ENCODE assay signal across 16 mouse cellular contexts in genomic region chr2:168199476-168199875, GRCm38 (mm10). TPM values are rescaled to one million over a fixed set of nuclear protein-coding genes. Genes with fewer than 3 reads are reported as not detected.
A peak's percentile ranks its signal among the peaks of the same experiment; 100 is the strongest.
DNase-seq lines count a peak whose midpoint lies in the region; ATAC-seq and TF ChIP-seq lines count a peak whose summit lies in the region.
"Had no signal": no experiment of that assay in that cellular context is flagged by ENCODE, and none has a peak within 500 bp of the region (broad histone marks: within the 10 kb centered on the region; RNA-seq: fewer than 3 reads in every experiment).

No protein-coding gene starts in this region.

- WGBS in hindbrain, embryonic 12.5 days = 92% methylated on average over 4 of the region's 4 CpGs
- 91% methylated on average over 4 of the region's 4 CpGs for WGBS in hindbrain, embryonic 10.5 days
- WGBS in liver, embryonic 16.5 days (ENCODE audit: insufficient replicate concordance) = 89% methylated on average over 4 of the region's 4 CpGs
- 86% methylated on average over 4 of the region's 4 CpGs for WGBS in liver, embryonic 12.5 days (ENCODE audit: insufficient replicate concordance)
- 78% methylated on average over 4 of the region's 4 CpGs for WGBS in embryonic facial prominence, embryonic 15.5 days

- H3K36me3 ChIP-seq in hindbrain, embryonic 12.5 days = peaks cover 24% of the 10 kb centered on the region
- H3K36me3 ChIP-seq in hindbrain, embryonic 10.5 days = peaks cover 93% of the 10 kb centered on the region
- H3K36me3 ChIP-seq in liver, embryonic 16.5 days (ENCODE audit: control insufficient read depth, insufficient read depth) = peaks cover 8% of the 10 kb centered on the region
- peaks cover 86% of the 10 kb centered on the region for H3K36me3 ChIP-seq in liver, embryonic 12.5 days
- peaks cover 39 to 86% of the 10 kb centered on the region in 2 experiments for H3K36me3 ChIP-seq in CH12.LX (replicated peaks in 1 of 2; ENCODE audit: control insufficient read depth in 1 of 2, insufficient read depth in 1 of 2, low read length in 1 of 2)
- peaks cover 16% of the 10 kb centered on the region for H3K36me3 ChIP-seq in embryonic facial prominence, embryonic 15.5 days

- H3K9me3 ChIP-seq in hindbrain, embryonic 12.5 days (replicated peaks) = no peaks in the 10 kb centered on the region
- no peaks in the 10 kb centered on the region for H3K9me3 ChIP-seq in hindbrain, embryonic 10.5 days
- H3K9me3 ChIP-seq in liver, embryonic 16.5 days (replicated peaks; ENCODE audit: control insufficient read depth, low read length) = no peaks in the 10 kb centered on the region
- H3K9me3 ChIP-seq in liver, embryonic 12.5 days (replicated peaks) = no peaks in the 10 kb centered on the region
- peaks cover 4% of the 10 kb centered on the region for H3K9me3 ChIP-seq in CH12.LX (replicated peaks; ENCODE audit: low read length)
- H3K9me3 ChIP-seq in embryonic facial prominence, embryonic 15.5 days (replicated peaks) = no peaks in the 10 kb centered on the region

- no peak for DNase-seq in hindbrain, embryonic 10.5 days (ENCODE audit: low spot score)
- peak; percentile 47 for DNase-seq in CH12.LX (ENCODE audit: extremely low read depth)
- no peak for DNase-seq in urinary bladder, postnatal 14 days (ENCODE audit: low spot score)
- DNase-seq in left cerebral cortex, adult 18-20 months (ENCODE audit: low spot score in 2 of 2) = no peak
- DNase-seq: adrenal gland, postnatal 10 days; cerebellum, postnatal 10 days; gastrocnemius, postnatal 25 days; heart, postnatal 10 days; spleen, adult 18-20 months; thymus, adult 2 months had no signal

- no peak for TF ChIP-seq CTCF in CH12.LX (conservative IDR thresholded peaks at IDR 0.05 in 1 of 2, IDR thresholded peaks at IDR 0.05 in 1 of 2; ENCODE audit: low read depth in 2 of 2, low read length in 2 of 2)

- H3K27me3 ChIP-seq in hindbrain, embryonic 12.5 days = no peaks in the 10 kb centered on the region
- H3K27me3 ChIP-seq in hindbrain, embryonic 10.5 days (ENCODE audit: insufficient read depth, poor library complexity, severe bottlenecking) = no peaks in the 10 kb centered on the region
- no peaks in the 10 kb centered on the region for H3K27me3 ChIP-seq in liver, embryonic 16.5 days (ENCODE audit: control insufficient read depth, insufficient read depth, low read depth, low read length)
- no peaks in the 10 kb centered on the region for H3K27me3 ChIP-seq in liver, embryonic 12.5 days (replicated peaks)
- H3K27me3 ChIP-seq in CH12.LX (replicated peaks) = no peaks in the 10 kb centered on the region
- H3K27me3 ChIP-seq in embryonic facial prominence, embryonic 15.5 days = no peaks in the 10 kb centered on the region
- H3K27me3 ChIP-seq: limb, embryonic 12.5 days had no signal

- H3K27ac ChIP-seq in hindbrain, embryonic 12.5 days = 0 out of 2 replicates have a peak overlapping the region, but pooled peaks have one; percentile 7
- H3K27ac ChIP-seq in hindbrain, embryonic 10.5 days = no peak overlapping the region
- H3K27ac ChIP-seq in liver, embryonic 16.5 days (ENCODE audit: low read length) = no peak overlapping the region
- no peak overlapping the region for H3K27ac ChIP-seq in liver, embryonic 12.5 days
- H3K27ac ChIP-seq in CH12.LX (ENCODE audit: insufficient read depth, low read depth) = peak overlapping the region; percentile 37
- 0 out of 2 replicates have a peak overlapping the region, but pooled peaks have one; percentile 7 for H3K27ac ChIP-seq in embryonic facial prominence, embryonic 15.5 days (replicated peaks)
- H3K27ac ChIP-seq: kidney, postnatal 0 days; limb, embryonic 12.5 days had no signal

- H3K4me2 ChIP-seq in hindbrain, embryonic 12.5 days (replicated peaks) = 0 out of 2 replicates have a peak overlapping the region, but pooled peaks have one; percentile 15
- peak overlapping the region; percentile 4; the same call in 1 of the 2 replicates for H3K4me2 ChIP-seq in liver, embryonic 16.5 days (ENCODE audit: low read depth, low read length)
- no peak overlapping the region for H3K4me2 ChIP-seq in liver, embryonic 12.5 days
- H3K4me2 ChIP-seq in CH12.LX (ENCODE audit: insufficient read depth, low read depth, poor library complexity, severe bottlenecking) = peak overlapping the region; percentile 87
- H3K4me2 ChIP-seq in embryonic facial prominence, embryonic 15.5 days (replicated peaks) = no peak overlapping the region

- ATAC-seq in hindbrain, embryonic 12.5 days (ENCODE audit: low FRiP score) = no peak
- no peak for ATAC-seq in liver, embryonic 16.5 days (ENCODE audit: low read depth)
- no peak for ATAC-seq in liver, embryonic 12.5 days
- ATAC-seq in embryonic facial prominence, embryonic 15.5 days (ENCODE audit: insufficient number of reproducible peaks, low FRiP score, low TSS enrichment, low read depth) = no peak

- peaks cover 58% of the 10 kb centered on the region for H3K4me1 ChIP-seq in hindbrain, embryonic 12.5 days
- H3K4me1 ChIP-seq in hindbrain, embryonic 10.5 days (replicated peaks) = peaks cover 46% of the 10 kb centered on the region
- H3K4me1 ChIP-seq in liver, embryonic 16.5 days (ENCODE audit: control insufficient read depth, low read depth, low read length) = peaks cover 28% of the 10 kb centered on the region
- H3K4me1 ChIP-seq in liver, embryonic 12.5 days = peaks cover 74% of the 10 kb centered on the region
- H3K4me1 ChIP-seq in CH12.LX (ENCODE audit: control insufficient read depth in 1 of 2, insufficient read depth in 2 of 2) = peaks cover 20 to 77% of the 10 kb centered on the region in 2 experiments
- peaks cover 39% of the 10 kb centered on the region for H3K4me1 ChIP-seq in embryonic facial prominence, embryonic 15.5 days

- no peak for TF ChIP-seq POLR2A in CH12.LX (IDR thresholded peaks at IDR 0.05; ENCODE audit: low read depth, low read length)

- dilution Hi-C loops in CH12.LX (cut with MboI; ENCODE audit: extremely low pct_ligation_motif_present, extremely low pct_unique_long_range_greater_than_20kb, low sequenced_read_pairs) = no loop called here

- H3K9ac ChIP-seq in hindbrain, embryonic 12.5 days = no peak overlapping the region
- H3K9ac ChIP-seq in liver, embryonic 16.5 days (ENCODE audit: low read depth, low read length) = no peak overlapping the region
- H3K9ac ChIP-seq in liver, embryonic 12.5 days = no peak overlapping the region
- no peak overlapping the region for H3K9ac ChIP-seq in CH12.LX (ENCODE audit: insufficient read depth, low read depth)
- H3K9ac ChIP-seq in embryonic facial prominence, embryonic 15.5 days = no peak overlapping the region
- H3K9ac ChIP-seq: limb, embryonic 12.5 days had no signal

- TF ChIP-seq RAD21 in CH12.LX (IDR thresholded peaks at IDR 0.05; ENCODE audit: low read depth, low read length) = no peak

- peak; percentile 59; the same call in 1 of the 2 replicates for TF ChIP-seq EP300 in CH12.LX (IDR thresholded peaks at IDR 0.05; ENCODE audit: low read length)

- in situ Hi-C loops in CH12.LX (cut with MboI; ENCODE audit: low pct_ligation_motif_present, low pct_unique_long_range_greater_than_20kb, low sequenced_read_pairs) = no loop called here

- H3K4me3 ChIP-seq in hindbrain, embryonic 12.5 days = no peak overlapping the region
- H3K4me3 ChIP-seq in hindbrain, embryonic 10.5 days = no peak overlapping the region
- H3K4me3 ChIP-seq in liver, embryonic 16.5 days (ENCODE audit: low read depth, low read length) = no peak overlapping the region
- no peak overlapping the region for H3K4me3 ChIP-seq in liver, embryonic 12.5 days
- no peak overlapping the region for H3K4me3 ChIP-seq in CH12.LX (replicated peaks in 1 of 3; ENCODE audit: low read depth in 2 of 3, low read length in 2 of 3, poor library complexity in 1 of 3)
- H3K4me3 ChIP-seq in embryonic facial prominence, embryonic 15.5 days (replicated peaks) = no peak overlapping the region
- H3K4me3 ChIP-seq: limb, embryonic 12.5 days had no signal

- peaks cover 94% of the 10 kb centered on the region for H3K79me2 ChIP-seq in CH12.LX (replicated peaks; ENCODE audit: control insufficient read depth, extremely low read depth, insufficient read depth, poor library complexity, severe bottlenecking)

RNA-seq across cellular contexts. Expression of gene Adnp, which starts 7.4 kb away (rescaled TPM):
- polyA plus RNA-seq in hindbrain, embryonic 12.5 days (2016; fragmentation: Nextera tagmentation; extraction: Ambion mirVana) = 19.1 and 20.6 TPM in 2 replicates
- 2.3 and 2.7 TPM in 2 replicates for polyA plus RNA-seq in hindbrain, embryonic 10.5 days (2016; fragmentation: Nextera tagmentation; extraction: Ambion mirVana)
- 0.18 and 0.27 TPM in 2 replicates for polyA plus RNA-seq in liver, embryonic 16.5 days (2015; fragmentation: Nextera tagmentation; extraction: Ambion mirVana)
- polyA plus RNA-seq in liver, embryonic 12.5 days (2016; fragmentation: Nextera tagmentation; extraction: Ambion mirVana) = 7.7 and 8.6 TPM in 2 replicates
- total RNA-seq in CH12.LX (2012; rRNA removed) = 3.3 and 3.5 TPM in 2 replicates
- total RNA-seq in CH12.LX (2014; rRNA removed) = 1.3 TPM in 2 replicates
- polyA plus RNA-seq in CH12.LX (2012; ENCODE audit: insufficient read length, low read depth) = 11.8 and 12.9 TPM in 2 replicates
- 3.4 and 7.6 TPM in 2 replicates for polyA plus RNA-seq in embryonic facial prominence, embryonic 15.5 days (2015; fragmentation: Nextera tagmentation; extraction: Ambion mirVana)
- total RNA-seq in left cerebral cortex, adult 18-20 months (2021) = 10 to 100 TPM; 73.0 to 78.9 TPM

RNA-seq across cellular contexts. Expression of gene Gm20716, which starts 30.7 kb away (rescaled TPM):
- 21.7 and 22.8 TPM in 2 replicates for polyA plus RNA-seq in hindbrain, embryonic 12.5 days (2016; fragmentation: Nextera tagmentation; extraction: Ambion mirVana)
- 15.6 and 16.7 TPM in 2 replicates for polyA plus RNA-seq in hindbrain, embryonic 10.5 days (2016; fragmentation: Nextera tagmentation; extraction: Ambion mirVana)
- polyA plus RNA-seq in liver, embryonic 16.5 days (2015; fragmentation: Nextera tagmentation; extraction: Ambion mirVana) = 3.8 and 4.0 TPM in 2 replicates
- 6.4 and 7.3 TPM in 2 replicates for polyA plus RNA-seq in liver, embryonic 12.5 days (2016; fragmentation: Nextera tagmentation; extraction: Ambion mirVana)
- total RNA-seq in CH12.LX (2012; rRNA removed) = 26.1 and 27.8 TPM in 2 replicates
- 26.9 and 28.6 TPM in 2 replicates for total RNA-seq in CH12.LX (2014; rRNA removed)
- 30.7 and 34.8 TPM in 2 replicates for polyA plus RNA-seq in CH12.LX (2012; ENCODE audit: insufficient read length, low read depth)
- 18.3 and 18.6 TPM in 2 replicates for polyA plus RNA-seq in embryonic facial prominence, embryonic 15.5 days (2015; fragmentation: Nextera tagmentation; extraction: Ambion mirVana)
- 10 to 100 TPM; 36.4 to 37.0 TPM for total RNA-seq in left cerebral cortex, adult 18-20 months (2021)

RNA-seq across cellular contexts. Expression of gene Dpm1, which starts 30.9 kb away (rescaled TPM):
- polyA plus RNA-seq in hindbrain, embryonic 12.5 days (2016; fragmentation: Nextera tagmentation; extraction: Ambion mirVana) = 77.2 and 83.6 TPM in 2 replicates
- 72.3 and 78.8 TPM in 2 replicates for polyA plus RNA-seq in hindbrain, embryonic 10.5 days (2016; fragmentation: Nextera tagmentation; extraction: Ambion mirVana)
- 66.0 and 79.3 TPM in 2 replicates for polyA plus RNA-seq in liver, embryonic 16.5 days (2015; fragmentation: Nextera tagmentation; extraction: Ambion mirVana)
- polyA plus RNA-seq in liver, embryonic 12.5 days (2016; fragmentation: Nextera tagmentation; extraction: Ambion mirVana) = 94.0 and 104 TPM in 2 replicates
- total RNA-seq in CH12.LX (2012; rRNA removed) = 28.5 and 34.5 TPM in 2 replicates
- 52.9 and 55.3 TPM in 2 replicates for total RNA-seq in CH12.LX (2014; rRNA removed)
- polyA plus RNA-seq in CH12.LX (2012; ENCODE audit: insufficient read length, low read depth) = 30.7 and 54.9 TPM in 2 replicates
- polyA plus RNA-seq in embryonic facial prominence, embryonic 15.5 days (2015; fragmentation: Nextera tagmentation; extraction: Ambion mirVana) = 92.0 and 102 TPM in 2 replicates
- total RNA-seq in left cerebral cortex, adult 18-20 months (2021) = 10 to 100 TPM; 59.3 to 60.8 TPM

RNA-seq across cellular contexts. Expression of gene Mocs3, which starts 30.9 kb away (rescaled TPM):
- polyA plus RNA-seq in hindbrain, embryonic 12.5 days (2016; fragmentation: Nextera tagmentation; extraction: Ambion mirVana) = 12.2 and 13.7 TPM in 2 replicates
- 7.0 and 7.6 TPM in 2 replicates for polyA plus RNA-seq in hindbrain, embryonic 10.5 days (2016; fragmentation: Nextera tagmentation; extraction: Ambion mirVana)
- polyA plus RNA-seq in liver, embryonic 16.5 days (2015; fragmentation: Nextera tagmentation; extraction: Ambion mirVana) = 2.4 and 2.7 TPM in 2 replicates
- 8.9 and 9.4 TPM in 2 replicates for polyA plus RNA-seq in liver, embryonic 12.5 days (2016; fragmentation: Nextera tagmentation; extraction: Ambion mirVana)
- 10.6 and 13.3 TPM in 2 replicates for total RNA-seq in CH12.LX (2012; rRNA removed)
- total RNA-seq in CH12.LX (2014; rRNA removed) = 8.0 and 9.5 TPM in 2 replicates
- polyA plus RNA-seq in CH12.LX (2012; ENCODE audit: insufficient read length, low read depth) = 7.2 and 7.6 TPM in 2 replicates
- 8.0 and 8.8 TPM in 2 replicates for polyA plus RNA-seq in embryonic facial prominence, embryonic 15.5 days (2015; fragmentation: Nextera tagmentation; extraction: Ambion mirVana)
- 10 to 100 TPM; 18.5 to 18.9 TPM for total RNA-seq in left cerebral cortex, adult 18-20 months (2021)

Comparison
In these comparisons a context has a peak if more than half of its experiments do, and no peak if none do; other contexts are left out.
1. H3K27ac ChIP-seq: peak in hindbrain, embryonic 12.5 days (single experiment), CH12.LX (single experiment) and embryonic facial prominence, embryonic 15.5 days (single experiment); none in hindbrain, embryonic 10.5 days (single experiment), liver, embryonic 16.5 days (single experiment) and liver, embryonic 12.5 days (single experiment).
2. H3K4me2 ChIP-seq: peak in hindbrain, embryonic 12.5 days (single experiment), liver, embryonic 16.5 days (single experiment) and CH12.LX (single experiment); none in liver, embryonic 12.5 days (single experiment) and embryonic facial prominence, embryonic 15.5 days (single experiment).